Mouse (Mus musculus) intestine, postnatal 0 days (tissue): ENCODE measurements around the gene B4galt1. TPM values are rescaled to one million over a fixed set of nuclear protein-coding genes. Genes with fewer than 3 reads are reported as not detected.

ENCODE experiments used
- ATAC-seq: fragments of 200-750 bp; cut with Nextera tagmentation; 2 replicates; pipeline ENCODE4 v1.8.0; 2017; ENCODE audit warnings: mild to moderate bottlenecking, moderate TSS enrichment, moderate library complexity
- H3K27ac ChIP-seq: fragments of 300-500 bp; sonication (generic); 2 replicates; pipeline ENCODE4 v1.5.1; 2014; ENCODE audit warnings: mild to moderate bottlenecking, low read depth, low read length, moderate library complexity
- H3K27me3 ChIP-seq: fragments of 300-500 bp; sonication (generic); replicated peaks from 2 replicates; pipeline ENCODE4 v1.6.1; 2014; ENCODE audit warnings: low read length, mixed read lengths; ENCODE audit not compliant: control insufficient read depth, insufficient read depth
- H3K36me3 ChIP-seq: fragments of 300-500 bp; sonication (generic); 2 replicates; pipeline ENCODE4 v1.6.1; 2014; ENCODE audit warnings: mild to moderate bottlenecking, moderate library complexity; ENCODE audit not compliant: control insufficient read depth, insufficient read depth
- H3K4me1 ChIP-seq: fragments of 300-500 bp; sonication (generic); replicated peaks from 2 replicates; pipeline ENCODE4 v1.6.1; 2014; ENCODE audit warnings: antibody characterized with exemption, low read length, mixed read lengths; ENCODE audit not compliant: control insufficient read depth, insufficient read depth
- H3K4me2 ChIP-seq: fragments of 300-500 bp; sonication (generic); replicated peaks from 2 replicates; pipeline ENCODE4 v1.6.1; 2014; ENCODE audit warnings: low read depth, mild to moderate bottlenecking, moderate library complexity
- H3K4me3 ChIP-seq: fragments of 300-500 bp; sonication (generic); 2 replicates; pipeline ENCODE4 v1.5.1; 2014; ENCODE audit warnings: low read depth, low read length
- H3K9ac ChIP-seq: fragments of 300-500 bp; sonication (generic); 2 replicates; pipeline ENCODE4 v1.6.1; 2014; ENCODE audit warnings: mild to moderate bottlenecking, low read depth, low read length
- H3K9me3 ChIP-seq: fragments of 300-500 bp; sonication (generic); 2 replicates; pipeline ENCODE4 v1.6.1; 2016; ENCODE audit warnings: mixed run types; ENCODE audit not compliant: control insufficient read depth
- CTCF ChIP-seq: sonication (generic); IDR thresholded peaks from 2 replicates; pipeline ENCODE4 v1.5.1; 2016; ENCODE audit warnings: low read depth, mild to moderate bottlenecking, control low read depth, antibody characterized with exemption, moderate library complexity
- WGBS: fragments of 180-500 bp; shearing (Covaris S2); extraction: QIAGEN DNeasy Blood & Tissue Kit; methylation state at CpG from one replicate; pipeline ENCODE4 v1.1.7; 2014; 5-methylcytosine and 5-hydroxymethylcytosine counted together
- polyA plus RNA-seq: library from polyadenylated mRNA; unstranded; fragments of >200 nt; fragmentation: Nextera tagmentation; extraction: Ambion mirVana; gene quantifications from 2 replicates; pipeline ENCODE4 v1.2.1, GENCODE M21; 2015

The B4galt1 gene
- polyA plus RNA-seq, 1 experiment from 2014 or later: 15.3 TPM

DNA sequence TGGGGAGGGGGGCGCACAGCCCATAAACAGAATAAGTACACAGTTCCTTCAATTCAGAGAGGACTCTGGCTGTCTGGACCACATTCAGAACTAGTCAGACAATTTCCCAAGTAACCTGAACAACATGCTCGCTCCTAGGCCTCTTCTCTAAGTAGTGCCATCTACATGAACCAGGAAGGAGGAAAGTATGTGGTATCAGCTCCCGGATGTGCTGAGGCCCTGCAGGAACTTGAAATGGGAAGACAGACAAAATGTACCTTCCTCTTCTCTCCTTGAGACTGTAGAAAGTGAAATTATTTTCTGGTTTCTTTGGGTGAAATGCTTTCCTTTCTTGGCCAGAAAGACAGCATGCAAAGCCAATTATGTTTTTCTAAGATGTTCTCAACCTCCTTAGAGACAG, 38.7 kb downstream of the B4galt1 start:
- ATAC-seq: no peak
- no peaks in the 10 kb centered on the region for H3K9me3 ChIP-seq
- WGBS: 90% methylated on average over 3 of the region's 3 CpGs
- no peak overlapping the region for H3K4me2 ChIP-seq
- H3K9ac ChIP-seq: no peak overlapping the region
- peaks cover 18% of the 10 kb centered on the region for H3K36me3 ChIP-seq
- no peaks in the 10 kb centered on the region; the same call in 1 of the 2 replicates for H3K27me3 ChIP-seq
- H3K27ac ChIP-seq: no peak overlapping the region
- TF ChIP-seq CTCF: no peak
- H3K4me1 ChIP-seq: no peaks in the 10 kb centered on the region
- H3K4me3 ChIP-seq: no peak overlapping the region

DNA sequence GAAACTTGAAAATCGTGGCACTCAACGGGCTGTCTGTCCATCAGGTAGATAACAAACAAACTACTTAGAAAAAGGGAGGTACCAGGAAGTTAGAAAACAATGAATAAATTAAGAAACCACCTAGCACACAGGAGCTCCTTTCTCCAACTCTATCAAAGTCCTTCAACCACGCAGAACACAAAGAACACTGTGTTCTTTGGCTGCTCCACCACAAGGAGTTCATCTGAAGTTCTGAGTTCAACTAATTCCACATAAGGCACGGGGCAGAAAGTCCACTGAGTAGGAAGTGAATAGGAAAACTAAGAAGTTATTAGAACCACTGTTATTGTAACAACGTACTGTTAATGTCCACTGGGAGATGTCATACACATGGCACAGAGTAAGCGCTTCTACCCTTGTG, 39.4 kb downstream of the B4galt1 start:
- WGBS: 76% methylated on average over 6 of the region's 6 CpGs
- no peak overlapping the region for H3K4me3 ChIP-seq
- H3K9ac ChIP-seq: no peak overlapping the region
- no peak overlapping the region for H3K4me2 ChIP-seq
- H3K36me3 ChIP-seq: peaks cover 12% of the 10 kb centered on the region
- H3K9me3 ChIP-seq: no peaks in the 10 kb centered on the region
- ATAC-seq: peak; percentile 62; the same call in 1 of the 2 replicates
- H3K4me1 ChIP-seq: no peaks in the 10 kb centered on the region
- TF ChIP-seq CTCF: no peak
- no peaks in the 10 kb centered on the region; the same call in 1 of the 2 replicates for H3K27me3 ChIP-seq
- H3K27ac ChIP-seq: no peak overlapping the region

DNA sequence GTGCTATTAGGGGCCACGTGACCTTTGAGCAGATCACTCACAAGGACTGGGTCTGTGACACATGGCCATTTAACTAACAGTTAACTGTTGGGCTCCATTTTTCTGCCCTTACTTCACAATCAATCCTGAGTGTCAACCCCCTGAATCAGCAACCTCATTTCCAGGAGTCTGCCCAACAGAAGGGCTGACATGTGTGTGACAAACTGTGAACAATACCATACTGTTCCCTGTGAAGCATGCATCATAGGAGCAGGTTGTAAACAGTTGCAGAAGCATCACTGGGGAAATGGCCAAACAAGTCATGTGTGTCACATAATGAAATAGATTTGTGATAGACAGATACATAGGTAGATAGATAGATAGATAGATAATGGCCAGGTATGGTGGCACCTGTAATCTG, 40.9 kb downstream of the B4galt1 start:
- no peak for ATAC-seq
- Histone ChIP-seq H3K4me2 (no peak overlapping the region), H3K4me1 (no peaks in the 10 kb centered on the region), H3K36me3 (peaks cover 6% of the 10 kb centered on the region), H3K9me3 (no peaks in the 10 kb centered on the region), H3K9ac (no peak overlapping the region), H3K27me3 (no peaks in the 10 kb centered on the region; the same call in 1 of the 2 replicates), H3K27ac (no peak overlapping the region), H3K4me3 (no peak overlapping the region)
- WGBS: 94% methylated on average over 1 of the region's 1 CpGs
- TF ChIP-seq CTCF: no peak

DNA sequence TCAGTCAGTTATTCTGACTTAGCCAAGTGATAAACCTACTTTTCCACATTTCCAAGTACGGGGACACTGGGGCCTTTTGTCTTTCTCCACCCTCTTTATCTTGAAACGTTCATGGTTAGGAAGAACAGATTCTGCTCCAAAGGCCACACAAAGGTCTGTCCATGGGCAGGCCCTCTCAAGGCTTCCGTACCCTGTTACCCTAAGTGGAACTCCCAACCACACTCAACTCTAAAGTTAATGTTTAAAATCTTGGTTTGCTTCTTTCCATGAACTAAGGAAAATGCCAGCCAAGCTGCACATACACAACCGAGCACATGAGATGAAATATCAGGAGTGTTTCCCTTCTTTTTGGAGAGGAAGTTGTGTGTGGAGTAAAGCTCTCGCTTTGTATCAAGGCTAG, 43.3 kb downstream of the B4galt1 start:
- no peaks in the 10 kb centered on the region for H3K4me1 ChIP-seq
- H3K9me3 ChIP-seq: no peaks in the 10 kb centered on the region
- no peak overlapping the region for H3K27ac ChIP-seq
- peaks cover 13% of the 10 kb centered on the region; the same call in 1 of the 2 replicates for H3K36me3 ChIP-seq
- no peaks in the 10 kb centered on the region for H3K27me3 ChIP-seq
- no peak overlapping the region for H3K9ac ChIP-seq
- no peak for TF ChIP-seq CTCF
- H3K4me2 ChIP-seq: no peak overlapping the region
- no peak overlapping the region for H3K4me3 ChIP-seq
- ATAC-seq: no peak
- 83% methylated on average over 5 of the region's 5 CpGs for WGBS

GRCm38 (mm10) chr4:40807382-40807781, 46.4 kb downstream of the B4galt1 start:
- Histone ChIP-seq H3K27me3 (no peaks in the 10 kb centered on the region), H3K27ac (no peak overlapping the region), H3K9me3 (no peaks in the 10 kb centered on the region), H3K9ac (no peak overlapping the region), H3K4me3 (no peak overlapping the region), H3K4me1 (no peaks in the 10 kb centered on the region), H3K4me2 (no peak overlapping the region), H3K36me3 (peaks cover 20% of the 10 kb centered on the region)
- 78% methylated on average over 4 of the region's 4 CpGs for WGBS
- no peak for TF ChIP-seq CTCF
- ATAC-seq: no peak

GRCm38 (mm10) chr4:40805401-40805800, 48.4 kb downstream of the B4galt1 start:
- 92% methylated on average over 8 of the region's 8 CpGs for WGBS
- Histone ChIP-seq H3K4me2 (no peak overlapping the region), H3K4me3 (no peak overlapping the region), H3K9ac (no peak overlapping the region), H3K9me3 (no peaks in the 10 kb centered on the region), H3K27me3 (no peaks in the 10 kb centered on the region), H3K4me1 (no peaks in the 10 kb centered on the region), H3K27ac (no peak overlapping the region), H3K36me3 (peaks cover 18% of the 10 kb centered on the region)
- no peak for TF ChIP-seq CTCF
- ATAC-seq: no peak

DNA sequence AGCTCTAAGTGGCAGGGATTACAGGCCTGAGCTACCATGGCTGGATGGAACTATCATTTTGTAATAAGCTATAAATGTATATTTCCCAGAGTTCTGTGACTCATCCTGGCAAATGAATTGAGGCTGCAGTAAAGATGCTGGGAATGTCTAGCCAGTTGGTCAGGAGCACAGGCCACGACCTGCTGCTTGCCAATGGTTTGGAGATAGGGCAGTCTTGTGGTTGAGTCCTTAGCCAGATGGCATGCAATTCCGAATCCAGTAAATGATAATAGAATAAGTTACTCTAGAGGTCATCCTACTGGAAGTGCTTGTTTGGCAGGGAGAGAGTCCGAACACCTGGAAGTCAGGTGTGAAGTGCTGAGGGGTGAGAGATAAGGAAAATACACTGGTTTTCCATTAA, 51.0 kb downstream of the B4galt1 start:
- Histone ChIP-seq H3K4me3 (no peak overlapping the region), H3K36me3 (peaks cover 18% of the 10 kb centered on the region), H3K4me1 (0 out of 2 replicates have a peak, but pooled peaks cover 4% of the 10 kb centered on the region), H3K27me3 (no peaks in the 10 kb centered on the region), H3K4me2 (no peak overlapping the region), H3K27ac (no peak overlapping the region), H3K9ac (no peak overlapping the region), H3K9me3 (no peaks in the 10 kb centered on the region)
- no peak for TF ChIP-seq CTCF
- WGBS: 94% methylated on average over 3 of the region's 3 CpGs
- no peak for ATAC-seq
